Mouse (Mus musculus) stomach, embryonic 16.5 days (tissue): ENCODE measurements around the gene Hcar2. TPM values are rescaled to one million over a fixed set of nuclear protein-coding genes. Genes with fewer than 3 reads are reported as not detected.
A peak's percentile ranks its signal among the peaks of the same experiment; 100 is the strongest.

Experiments used
- ATAC-seq: fragments of 200-750 bp; cut with Nextera tagmentation; 2 replicates; pipeline ENCODE4 v1.8.0; 2017; ENCODE audit warnings: moderate number of reproducible peaks, moderate TSS enrichment; ENCODE audit not compliant: insufficient read depth, low FRiP score
- H3K27ac ChIP-seq: fragments of 300-500 bp; sonication (generic); 2 replicates; pipeline ENCODE4 v1.5.1; 2014; ENCODE audit warnings: low read length
- H3K27me3 ChIP-seq: fragments of 300-500 bp; sonication (generic); 2 replicates; pipeline ENCODE4 v1.6.1; 2014; ENCODE audit warnings: low read length, control low read depth, mixed read lengths; ENCODE audit not compliant: control insufficient read depth, insufficient read depth
- H3K36me3 ChIP-seq: fragments of 300-500 bp; sonication (generic); 2 replicates; pipeline ENCODE4 v1.6.1; 2014; ENCODE audit warnings: low read length; ENCODE audit not compliant: control insufficient read depth, insufficient read depth
- H3K4me1 ChIP-seq: fragments of 300-500 bp; sonication (generic); 2 replicates; pipeline ENCODE4 v1.6.1; 2014; ENCODE audit warnings: low read length, control low read depth, mixed read lengths; ENCODE audit not compliant: control insufficient read depth, insufficient read depth
- H3K4me2 ChIP-seq: fragments of 300-500 bp; sonication (generic); 2 replicates; pipeline ENCODE4 v1.6.1; 2014; ENCODE audit warnings: low read depth, low read length, mixed read lengths
- H3K4me3 ChIP-seq: fragments of 300-500 bp; sonication (generic); replicated peaks from 2 replicates; pipeline ENCODE4 v1.5.1; 2014; ENCODE audit warnings: mild to moderate bottlenecking, low read length
- H3K9ac ChIP-seq: fragments of 300-500 bp; sonication (generic); 2 replicates; pipeline ENCODE4 v1.6.1; 2014; ENCODE audit warnings: low read length
- H3K9me3 ChIP-seq: fragments of 300-500 bp; sonication (generic); replicated peaks from 2 replicates; pipeline ENCODE4 v1.6.1; 2016; ENCODE audit warnings: low read length, control low read depth; ENCODE audit not compliant: control insufficient read depth
- WGBS: fragments of 180-500 bp; shearing (Covaris S2); extraction: QIAGEN DNeasy Blood & Tissue Kit; methylation state at CpG from one replicate; pipeline ENCODE4 v1.1.7; 2014; 5-methylcytosine and 5-hydroxymethylcytosine counted together
- polyA plus RNA-seq: library from polyadenylated mRNA; unstranded; fragments of >200 nt; fragmentation: Nextera tagmentation; extraction: Ambion mirVana; gene quantifications from 2 replicates; pipeline ENCODE4 v1.2.1, GENCODE M21; 2015

Gene Hcar2
- polyA plus RNA-seq = 6.5 and 8.7 TPM in 2 replicates

GRCm38 (mm10) chr5:123865365-123865764 lies at the start of gene Hcar2:
Gene Hcar2 (minus strand): TSS chr5:123865499.
- H3K4me3 ChIP-seq = no peak within 1 kb of the TSS
- H3K27me3 ChIP-seq = no peaks in the 10 kb centered on the region
- H3K27ac ChIP-seq = peak within 1 kb of the TSS; percentile 52; the same call in 1 of the 2 replicates
- no peak within 1 kb of the TSS for H3K9ac ChIP-seq
- WGBS = 56% methylated on average over 12 of the region's 12 CpGs
- no peaks in the 10 kb centered on the region for H3K9me3 ChIP-seq
- no peak within 1 kb of the TSS for H3K4me2 ChIP-seq
- no peak for ATAC-seq
- no peaks in the 10 kb centered on the region for H3K36me3 ChIP-seq
- H3K4me1 ChIP-seq = peaks cover 4% of the 10 kb centered on the region; the same call in 1 of the 2 replicates

GRCm38 (mm10) chr5:123914852-123915251 lies 49.6 kb upstream of the Hcar2 start:
- WGBS = 85% methylated on average over 3 of the region's 3 CpGs
- H3K36me3 ChIP-seq = peaks cover 15% of the 10 kb centered on the region

GRCm38 (mm10) chr5:123907631-123907977 lies 42.3 kb upstream of the Hcar2 start:
- Histone ChIP-seq H3K36me3 (0 out of 2 replicates have a peak, but pooled peaks cover 9% of the 10 kb centered on the region), H3K4me1 (peaks cover 16% of the 10 kb centered on the region), H3K9me3 (no peaks in the 10 kb centered on the region), H3K4me3 (peak overlapping the region; percentile 82), H3K9ac (peak overlapping the region; percentile 94), H3K27me3 (no peaks in the 10 kb centered on the region), H3K4me2 (peak overlapping the region; percentile 94), H3K27ac (peak overlapping the region; percentile 83)
- 2% methylated on average over 10 of the region's 10 CpGs for WGBS
- ATAC-seq = no peak

More at GRCm38 (mm10) chr5:123914852-123915251, 49.6 kb upstream of the Hcar2 start:
- no peak overlapping the region for H3K4me2 ChIP-seq
- no peak overlapping the region for H3K27ac ChIP-seq
- no peak for ATAC-seq
- H3K27me3 ChIP-seq = no peaks in the 10 kb centered on the region
- no peak overlapping the region for H3K9ac ChIP-seq
- H3K4me3 ChIP-seq = no peak overlapping the region
- H3K9me3 ChIP-seq = no peaks in the 10 kb centered on the region
- H3K4me1 ChIP-seq = no peaks in the 10 kb centered on the region

GRCm38 (mm10) chr5:123906976-123907630 lies 41.8 kb upstream of the Hcar2 start, which contains the start of gene Denr:
Gene Denr (plus strand): TSS chr5:123907175.
- no peaks in the 10 kb centered on the region for H3K9me3 ChIP-seq
- peak within 1 kb of the TSS; percentile 94 for H3K4me2 ChIP-seq
- peak; percentile 96 for ATAC-seq
- H3K27ac ChIP-seq = peak within 1 kb of the TSS; percentile 83
- under 1% methylated on average over 59 of the region's 61 CpGs for WGBS
- H3K9ac ChIP-seq = peak within 1 kb of the TSS; percentile 94
- H3K27me3 ChIP-seq = no peaks in the 10 kb centered on the region
- peaks cover 16% of the 10 kb centered on the region for H3K4me1 ChIP-seq
- peak within 1 kb of the TSS; percentile 82 for H3K4me3 ChIP-seq
- H3K36me3 ChIP-seq = 0 out of 2 replicates have a peak, but pooled peaks cover 9% of the 10 kb centered on the region

- Histone ChIP-seq H3K4me3 (peak overlapping the region; percentile 82), H3K9ac (peak overlapping the region; percentile 4; the same call in 1 of the 2 replicates), H3K4me1 (peaks cover 16% of the 10 kb centered on the region), H3K36me3 (0 out of 2 replicates have a peak, but pooled peaks cover 6% of the 10 kb centered on the region), H3K4me2 (peak overlapping the region; percentile 41), H3K9me3 (no peaks in the 10 kb centered on the region), H3K27ac (no peak overlapping the region), H3K27me3 (no peaks in the 10 kb centered on the region)
- no peak for ATAC-seq
- 71% methylated on average over 17 of the region's 17 CpGs for WGBS
Observed at GRCm38 (mm10) chr5:123906146-123906975, 41.1 kb upstream of the Hcar2 start.

- Histone ChIP-seq H3K36me3 (0 out of 2 replicates have a peak, but pooled peaks cover 6% of the 10 kb centered on the region), H3K4me2 (no peak overlapping the region), H3K4me3 (no peak overlapping the region), H3K27me3 (no peaks in the 10 kb centered on the region), H3K9me3 (no peaks in the 10 kb centered on the region), H3K4me1 (peaks cover 16% of the 10 kb centered on the region), H3K27ac (no peak overlapping the region), H3K9ac (no peak overlapping the region)
- ATAC-seq = no peak
- 64% methylated on average over 11 of the region's 11 CpGs for WGBS
Observed at GRCm38 (mm10) chr5:123904059-123904672, 38.9 kb upstream of the Hcar2 start.

- H3K4me3 ChIP-seq = no peak overlapping the region
- no peak overlapping the region for H3K27ac ChIP-seq
- H3K4me2 ChIP-seq = no peak overlapping the region
- H3K9ac ChIP-seq = no peak overlapping the region
- no peaks in the 10 kb centered on the region for H3K4me1 ChIP-seq
- no peaks in the 10 kb centered on the region for H3K36me3 ChIP-seq
- no peaks in the 10 kb centered on the region for H3K27me3 ChIP-seq
- H3K9me3 ChIP-seq = no peaks in the 10 kb centered on the region
- WGBS = 73% methylated on average over 13 of the region's 13 CpGs
- no peak for ATAC-seq
Observed at GRCm38 (mm10) chr5:123897352-123897751, 32.1 kb upstream of the Hcar2 start.

- peak overlapping the region; percentile 60 for H3K27ac ChIP-seq
- H3K9ac ChIP-seq = no peak overlapping the region
- no peak for ATAC-seq
- H3K27me3 ChIP-seq = no peaks in the 10 kb centered on the region
- H3K36me3 ChIP-seq = no peaks in the 10 kb centered on the region
- H3K4me1 ChIP-seq = no peaks in the 10 kb centered on the region
- no peak overlapping the region for H3K4me3 ChIP-seq
- WGBS = 63% methylated on average over 11 of the region's 11 CpGs
- no peaks in the 10 kb centered on the region for H3K9me3 ChIP-seq
- H3K4me2 ChIP-seq = no peak overlapping the region
Observed at GRCm38 (mm10) chr5:123896395-123896794, 31.1 kb upstream of the Hcar2 start.
